Mouse (Mus musculus): ENCODE results near the gene Bcl6b. TPM values are rescaled to one million over a fixed set of nuclear protein-coding genes. Genes with fewer than 3 reads are reported as not detected.

Bcl6b gene
- total and polyA plus RNA-seq, 3 experiments: 9.1 to 18.9 (median 13.7) TPM

DNA sequence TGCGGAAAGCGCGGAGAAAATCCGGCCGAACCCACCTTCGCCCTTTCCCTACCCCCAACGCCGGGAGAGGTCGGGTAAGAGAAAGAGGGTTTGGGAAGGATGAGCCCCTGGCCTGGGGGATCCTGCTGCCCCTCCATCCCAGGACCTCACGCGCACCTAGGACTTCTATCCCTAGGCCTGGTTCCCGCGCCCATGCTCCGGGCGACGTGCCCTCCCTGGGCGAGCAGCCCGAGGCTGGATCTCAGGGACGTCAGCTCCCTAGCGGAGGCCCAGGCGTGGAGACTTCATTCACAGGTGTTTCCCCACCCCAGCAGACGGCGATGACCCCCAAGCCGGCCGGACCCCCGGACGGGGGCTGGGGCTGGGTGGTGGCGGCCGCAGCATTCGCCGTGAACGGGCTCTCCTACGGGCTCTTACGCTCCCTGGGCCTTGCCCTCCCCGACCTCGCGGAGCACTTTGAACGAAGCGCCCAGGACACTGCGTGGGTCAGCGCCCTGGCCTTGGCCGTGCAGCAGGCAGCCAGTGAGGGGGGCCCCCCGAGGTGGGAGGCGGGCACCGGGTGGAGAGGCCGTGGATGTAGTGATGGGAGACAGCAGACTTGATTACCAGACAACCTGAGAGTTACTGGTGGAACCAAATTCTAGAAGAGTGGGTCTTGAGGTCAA lies 15.3 kb downstream of the Bcl6b start:
- Histone ChIP-seq H3K27me3 (ENCODE audit: control insufficient read depth, insufficient read depth, low read length) (peaks cover 4% of the 10 kb centered on the region; the same call in 1 of the 2 replicates), H3K36me3 (ENCODE audit: control insufficient read depth, insufficient read depth, low read length) (no peaks in the 10 kb centered on the region), H3K79me2 (replicated peaks; ENCODE audit: control insufficient read depth, insufficient read depth, low read length) (no peaks in the 10 kb centered on the region), H3K27ac (no peak overlapping the region; the same call in 1 of the 2 replicates), H3K4me3 (peak overlapping the region; percentile 47), H3K9ac (ENCODE audit: low read depth, low read length) (peak overlapping the region; percentile 27), H3K4me1 (ENCODE audit: control insufficient read depth, insufficient read depth, low read length) (peaks cover 3% of the 10 kb centered on the region)
- intact Hi-C loops (cut with DNase I): loop anchor here (5.0 kb wide), 1 partner anchor 42 kb away; no protein-coding TSS in a partner anchor
- no peak for TF ChIP-seq POLR2A (IDR thresholded peaks at IDR 0.05; ENCODE audit: insufficient read depth, low read depth, low read length)
- no peak for TF ChIP-seq EP300 (IDR thresholded peaks at IDR 0.05; ENCODE audit: insufficient read depth, low read depth, low read length)
- TF ChIP-seq CTCF (IDR thresholded peaks at IDR 0.05): no peak
- DNase-seq: peak in 1 of 2 experiments; percentile 67
- WGBS: 2% methylated on average over 46 of the region's 46 CpGs

DNA sequence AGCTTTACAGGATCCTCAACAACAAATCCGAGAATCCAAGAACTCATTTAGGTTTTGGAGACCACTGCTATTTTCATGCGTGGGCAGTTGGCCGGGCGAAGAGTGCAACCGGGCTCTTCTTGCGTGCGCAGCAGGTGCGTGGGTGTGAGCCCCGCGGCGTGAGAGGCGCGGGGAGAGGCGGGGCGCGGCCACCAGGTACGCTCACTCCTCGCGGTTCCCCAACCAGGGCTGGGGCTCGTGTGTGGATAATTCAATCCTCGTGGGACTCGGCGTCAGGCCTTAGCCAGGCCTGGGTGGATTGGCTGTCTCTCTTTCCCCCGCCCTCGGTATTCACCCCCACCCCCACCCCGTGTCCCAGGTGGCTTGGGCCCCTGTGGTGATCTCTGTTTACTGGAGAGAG lies 15.9 kb downstream of the Bcl6b start:
- H3K4me1 ChIP-seq (ENCODE audit: control insufficient read depth, insufficient read depth, low read length): peaks cover 3% of the 10 kb centered on the region
- H3K9ac ChIP-seq (ENCODE audit: low read depth, low read length): peak overlapping the region; percentile 29
- H3K79me2 ChIP-seq (replicated peaks; ENCODE audit: control insufficient read depth, insufficient read depth, low read length): no peaks in the 10 kb centered on the region
- TF ChIP-seq CTCF (IDR thresholded peaks at IDR 0.05) (no peak), POLR2A (IDR thresholded peaks at IDR 0.05; ENCODE audit: insufficient read depth, low read depth, low read length) (no peak), EP300 (IDR thresholded peaks at IDR 0.05; ENCODE audit: insufficient read depth, low read depth, low read length) (no peak)
- peak overlapping the region; percentile 47 for H3K4me3 ChIP-seq
- intact Hi-C loops (cut with DNase I): loop anchor here (2.0 to 5.0 kb wide), 2 partner anchors 41 to 159 kb away; partner anchors contain the start of gene Asgr1
- H3K27ac ChIP-seq: no peak overlapping the region
- H3K36me3 ChIP-seq (ENCODE audit: control insufficient read depth, insufficient read depth, low read length): no peaks in the 10 kb centered on the region
- 9% methylated on average over 26 of the region's 26 CpGs for WGBS
- no peak for DNase-seq
- H3K27me3 ChIP-seq (ENCODE audit: control insufficient read depth, insufficient read depth, low read length): peaks cover 4% of the 10 kb centered on the region; the same call in 1 of the 2 replicates

DNA sequence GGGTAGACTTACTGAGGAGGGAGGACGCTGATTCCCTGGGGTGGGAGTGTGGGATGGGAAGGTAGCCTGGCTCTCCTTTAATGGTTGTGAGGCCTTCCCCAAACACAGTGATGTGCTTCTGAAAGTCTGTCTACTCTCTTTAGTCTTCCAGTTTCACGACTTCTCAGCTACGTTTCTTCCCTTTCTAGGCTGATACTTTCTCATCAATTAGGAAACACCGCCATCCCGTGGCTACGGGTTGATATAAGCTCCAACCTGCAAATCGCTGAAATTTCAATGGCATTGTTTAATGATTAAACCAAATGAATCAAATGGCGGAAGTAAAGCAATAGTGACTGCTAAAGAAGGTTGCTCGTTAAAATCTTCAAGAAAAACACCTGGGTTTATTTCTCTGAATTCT lies 16.7 kb downstream of the Bcl6b start:
- intact Hi-C loops (cut with DNase I): loop anchor here (1.0 to 5.0 kb wide), 3 partner anchors 41 to 158 kb away; partner anchors contain the start of gene Asgr1

GRCm38 (mm10) chr11:70212423-70212822 lies 17.2 kb downstream of the Bcl6b start, which contains the start of gene Slc16a11:
Gene Slc16a11, plus strand, starts transcription at chr11:70212752.
- Histone ChIP-seq H3K4me3 (peak within 1 kb of the TSS; percentile 47), H3K9ac (ENCODE audit: low read depth, low read length) (no peak within 1 kb of the TSS), H3K27me3 (ENCODE audit: control insufficient read depth, insufficient read depth, low read length) (peaks cover 4% of the 10 kb centered on the region; the same call in 1 of the 2 replicates), H3K79me2 (replicated peaks; ENCODE audit: control insufficient read depth, insufficient read depth, low read length) (no peaks in the 10 kb centered on the region), H3K36me3 (ENCODE audit: control insufficient read depth, insufficient read depth, low read length) (no peaks in the 10 kb centered on the region), H3K27ac (no peak within 1 kb of the TSS), H3K4me1 (ENCODE audit: control insufficient read depth, insufficient read depth, low read length) (peaks cover 3% of the 10 kb centered on the region)
- 53% methylated on average over 6 of the region's 6 CpGs for WGBS
- intact Hi-C loops (cut with DNase I): loop anchor here (1.0 to 5.0 kb wide), 3 partner anchors 40 to 158 kb away; partner anchors contain the start of gene Asgr1
- no peak for DNase-seq
- TF ChIP-seq POLR2A (IDR thresholded peaks at IDR 0.05; ENCODE audit: insufficient read depth, low read depth, low read length) (no peak), EP300 (IDR thresholded peaks at IDR 0.05; ENCODE audit: insufficient read depth, low read depth, low read length) (no peak), CTCF (IDR thresholded peaks at IDR 0.05) (no peak)

More for the DNA sequence above, 16.7 kb downstream of the Bcl6b start:
- peaks cover 3% of the 10 kb centered on the region for H3K4me1 ChIP-seq (ENCODE audit: control insufficient read depth, insufficient read depth, low read length)
- no peak overlapping the region for H3K4me3 ChIP-seq
- H3K9ac ChIP-seq (ENCODE audit: low read depth, low read length): no peak overlapping the region
- peak; percentile 68 for DNase-seq
- no peaks in the 10 kb centered on the region for H3K36me3 ChIP-seq (ENCODE audit: control insufficient read depth, insufficient read depth, low read length)
- peaks cover 4% of the 10 kb centered on the region; the same call in 1 of the 2 replicates for H3K27me3 ChIP-seq (ENCODE audit: control insufficient read depth, insufficient read depth, low read length)
- no peak overlapping the region for H3K27ac ChIP-seq
- WGBS: 8% methylated on average over 9 of the region's 9 CpGs
- H3K79me2 ChIP-seq (replicated peaks; ENCODE audit: control insufficient read depth, insufficient read depth, low read length): no peaks in the 10 kb centered on the region
- peak; percentile 86 for TF ChIP-seq CTCF (IDR thresholded peaks at IDR 0.05)
- TF ChIP-seq EP300 (IDR thresholded peaks at IDR 0.05; ENCODE audit: insufficient read depth, low read depth, low read length): no peak
- no peak for TF ChIP-seq POLR2A (IDR thresholded peaks at IDR 0.05; ENCODE audit: insufficient read depth, low read depth, low read length)

GRCm38 (mm10) chr11:70211972-70212371 lies 17.6 kb downstream of the Bcl6b start:
- Histone ChIP-seq H3K27ac (no peak overlapping the region), H3K79me2 (replicated peaks; ENCODE audit: control insufficient read depth, insufficient read depth, low read length) (no peaks in the 10 kb centered on the region), H3K27me3 (ENCODE audit: control insufficient read depth, insufficient read depth, low read length) (peaks cover 4% of the 10 kb centered on the region; the same call in 1 of the 2 replicates), H3K4me1 (ENCODE audit: control insufficient read depth, insufficient read depth, low read length) (peaks cover 4% of the 10 kb centered on the region), H3K4me3 (no peak overlapping the region), H3K36me3 (ENCODE audit: control insufficient read depth, insufficient read depth, low read length) (no peaks in the 10 kb centered on the region), H3K9ac (ENCODE audit: low read depth, low read length) (no peak overlapping the region)
- 75% methylated on average over 6 of the region's 6 CpGs for WGBS
- no peak for TF ChIP-seq CTCF (IDR thresholded peaks at IDR 0.05)
- TF ChIP-seq POLR2A (IDR thresholded peaks at IDR 0.05; ENCODE audit: insufficient read depth, low read depth, low read length): no peak
- no peak for TF ChIP-seq EP300 (IDR thresholded peaks at IDR 0.05; ENCODE audit: insufficient read depth, low read depth, low read length)
- no peak for DNase-seq
- intact Hi-C loops (cut with DNase I): loop anchor here (1.0 to 5.0 kb wide), 3 partner anchors 40 to 157 kb away; partner anchors contain the start of gene Asgr1

GRCm38 (mm10) chr11:70210681-70211080 lies 18.9 kb downstream of the Bcl6b start:
- DNase-seq: no peak
- no peak for TF ChIP-seq CTCF (IDR thresholded peaks at IDR 0.05)
- TF ChIP-seq EP300 (IDR thresholded peaks at IDR 0.05; ENCODE audit: insufficient read depth, low read depth, low read length): no peak
- TF ChIP-seq POLR2A (IDR thresholded peaks at IDR 0.05; ENCODE audit: insufficient read depth, low read depth, low read length): no peak
- H3K27ac ChIP-seq: no peak overlapping the region
- intact Hi-C loops (cut with DNase I): loop anchor here (5.0 kb wide), 1 partner anchor 38 kb away; no protein-coding TSS in a partner anchor
- H3K27me3 ChIP-seq (ENCODE audit: control insufficient read depth, insufficient read depth, low read length): peaks cover 4% of the 10 kb centered on the region; the same call in 1 of the 2 replicates
- no peaks in the 10 kb centered on the region for H3K36me3 ChIP-seq (ENCODE audit: control insufficient read depth, insufficient read depth, low read length)
- H3K79me2 ChIP-seq (replicated peaks; ENCODE audit: control insufficient read depth, insufficient read depth, low read length): no peaks in the 10 kb centered on the region
- H3K9ac ChIP-seq (ENCODE audit: low read depth, low read length): no peak overlapping the region
- H3K4me1 ChIP-seq (ENCODE audit: control insufficient read depth, insufficient read depth, low read length): peaks cover 9% of the 10 kb centered on the region
- 91% methylated on average over 2 of the region's 2 CpGs for WGBS
- H3K4me3 ChIP-seq: no peak overlapping the region

Data from heart, adult 2 months (tissue).